Mouse (Mus musculus): Measurements from ENCODE around the gene Rnf10.

DNA sequence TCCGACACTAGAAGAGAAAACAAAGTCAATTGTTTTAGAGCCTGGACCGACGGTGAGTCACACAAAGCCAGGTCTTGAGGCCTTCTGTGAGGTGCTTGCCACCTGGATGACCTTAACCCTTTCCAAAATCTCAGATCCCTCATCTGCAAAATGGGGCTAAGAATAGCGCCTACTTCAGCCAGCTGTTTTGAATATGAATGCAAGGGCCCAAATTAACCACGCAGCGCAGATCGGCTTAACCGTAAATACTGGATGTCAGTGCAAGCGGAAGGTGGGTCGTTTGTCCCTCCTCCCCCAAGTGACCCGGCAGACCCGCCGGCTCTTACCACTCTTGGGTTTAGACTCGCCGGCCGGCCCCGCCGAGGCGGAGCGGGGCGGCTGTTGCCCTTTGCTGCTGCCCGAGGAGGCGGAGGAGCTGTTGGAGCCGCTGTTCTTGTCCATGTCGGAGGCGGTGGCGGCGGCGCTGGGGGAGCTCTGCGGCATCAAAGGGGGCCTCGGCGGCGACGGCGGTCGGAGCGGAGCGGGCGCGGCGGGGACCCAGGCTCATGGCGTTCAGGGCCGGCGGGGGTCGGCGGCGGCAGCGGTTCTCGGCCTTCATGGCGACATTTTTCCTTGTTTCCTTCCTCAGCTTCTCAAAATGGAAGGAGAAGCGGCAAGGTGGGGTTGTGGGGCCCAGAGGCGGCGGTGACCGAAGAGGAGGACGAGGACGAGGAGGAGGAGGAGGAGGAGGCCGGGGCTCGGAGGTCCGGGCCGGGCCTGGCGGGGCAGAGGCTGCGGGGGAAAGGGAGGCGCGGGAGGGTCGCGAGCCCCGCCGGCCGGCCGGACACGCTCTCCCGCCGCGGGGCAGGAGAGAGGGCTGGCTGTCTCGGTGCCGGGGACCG lies 527 bp downstream of the Rnf10 start:
- TF ChIP-seq EP300 (IDR thresholded peaks at IDR 0.05), result no peak
- TF ChIP-seq CTCF (IDR thresholded peaks at IDR 0.05), result no peak

Measured in lung, postnatal 0 days (tissue).